In genomic region chr4:153220485-153220884, GRCm38 (mm10) we compare ENCODE assay signal across 24 mouse cellular contexts.
A peak's percentile ranks its signal among the peaks of the same experiment; 100 is the strongest.
DNase-seq lines count a peak whose midpoint lies in the region; ATAC-seq and TF ChIP-seq lines count a peak whose summit lies in the region.
"Had no signal": no experiment of that assay in that cellular context is flagged by ENCODE, and none has a peak within 500 bp of the region (broad histone marks: within the 10 kb centered on the region; RNA-seq: fewer than 3 reads in every experiment).

No protein-coding gene starts in this region.

- no peak for TF ChIP-seq CTCF in lung, embryonic 14.5 days (IDR thresholded peaks at IDR 0.05; ENCODE audit: low read depth)

- H3K9ac ChIP-seq in lung, embryonic 14.5 days: no peak overlapping the region
- H3K9ac ChIP-seq in midbrain, embryonic 11.5 days (ENCODE audit: low read length): no peak overlapping the region
- H3K9ac ChIP-seq in midbrain, embryonic 14.5 days (replicated peaks; ENCODE audit: low read length): no peak overlapping the region
- H3K9ac ChIP-seq: embryonic facial prominence, embryonic 13.5 days; embryonic facial prominence, embryonic 15.5 days; forebrain, embryonic 12.5 days had no signal

- no peak overlapping the region for H3K27ac ChIP-seq in lung, embryonic 14.5 days (ENCODE audit: low read depth)
- H3K27ac ChIP-seq in midbrain, embryonic 11.5 days (ENCODE audit: low read depth, low read length): no peak overlapping the region
- H3K27ac ChIP-seq in midbrain, embryonic 14.5 days (replicated peaks; ENCODE audit: low read depth, low read length): no peak overlapping the region
- H3K27ac ChIP-seq in brown adipose tissue, adult 24 weeks (replicated peaks; ENCODE audit: low read depth, low read length): peak overlapping the region; percentile 51; the same call in 1 of the 2 replicates
- H3K27ac ChIP-seq: embryonic facial prominence, embryonic 13.5 days; embryonic facial prominence, embryonic 15.5 days; forebrain, embryonic 10.5 days; forebrain, embryonic 12.5 days had no signal

- WGBS in lung, embryonic 14.5 days: 9% methylated on average over 5 of the region's 6 CpGs
- WGBS in midbrain, embryonic 11.5 days: 42% methylated on average over 5 of the region's 6 CpGs
- WGBS in midbrain, embryonic 14.5 days: 42% methylated on average over 5 of the region's 6 CpGs

- no peaks in the 10 kb centered on the region for H3K36me3 ChIP-seq in lung, embryonic 14.5 days (ENCODE audit: insufficient read depth)
- no peaks in the 10 kb centered on the region for H3K36me3 ChIP-seq in midbrain, embryonic 11.5 days (ENCODE audit: control insufficient read depth, insufficient read depth, low read length)
- no peaks in the 10 kb centered on the region for H3K36me3 ChIP-seq in midbrain, embryonic 14.5 days (ENCODE audit: control insufficient read depth, insufficient read depth, low read length)
- H3K36me3 ChIP-seq: embryonic facial prominence, embryonic 13.5 days; embryonic facial prominence, embryonic 15.5 days; forebrain, embryonic 10.5 days; forebrain, embryonic 12.5 days; G1E had no signal

- no peak overlapping the region for H3K4me2 ChIP-seq in lung, embryonic 14.5 days
- H3K4me2 ChIP-seq in midbrain, embryonic 11.5 days: no peak overlapping the region
- H3K4me2 ChIP-seq in midbrain, embryonic 14.5 days (ENCODE audit: low read length): no peak overlapping the region
- H3K4me2 ChIP-seq: embryonic facial prominence, embryonic 13.5 days; embryonic facial prominence, embryonic 15.5 days; forebrain, embryonic 12.5 days had no signal

- no peaks in the 10 kb centered on the region for H3K9me3 ChIP-seq in lung, embryonic 14.5 days (ENCODE audit: low read depth, low read length)
- H3K9me3 ChIP-seq in midbrain, embryonic 11.5 days (ENCODE audit: control insufficient read depth, low read length): no peaks in the 10 kb centered on the region
- no peaks in the 10 kb centered on the region for H3K9me3 ChIP-seq in midbrain, embryonic 14.5 days (ENCODE audit: control insufficient read depth, low read length)
- H3K9me3 ChIP-seq: embryonic facial prominence, embryonic 13.5 days; embryonic facial prominence, embryonic 15.5 days had no signal

- H3K4me1 ChIP-seq in lung, embryonic 14.5 days (ENCODE audit: insufficient read depth): no peaks in the 10 kb centered on the region
- H3K4me1 ChIP-seq in midbrain, embryonic 11.5 days (ENCODE audit: control insufficient read depth, insufficient read depth, low read length): no peaks in the 10 kb centered on the region
- no peaks in the 10 kb centered on the region for H3K4me1 ChIP-seq in midbrain, embryonic 14.5 days (ENCODE audit: control insufficient read depth, insufficient read depth, low read length)
- H3K4me1 ChIP-seq in brown adipose tissue, adult 24 weeks (ENCODE audit: control insufficient read depth, insufficient read depth, insufficient read length, low read length): peaks cover 27% of the 10 kb centered on the region

- H3K27me3 ChIP-seq in lung, embryonic 14.5 days (ENCODE audit: insufficient read depth, low read length): no peaks in the 10 kb centered on the region
- no peaks in the 10 kb centered on the region for H3K27me3 ChIP-seq in midbrain, embryonic 11.5 days (ENCODE audit: control insufficient read depth, insufficient read depth, low read length)
- H3K27me3 ChIP-seq in midbrain, embryonic 14.5 days (ENCODE audit: control insufficient read depth, insufficient read depth, low read length): no peaks in the 10 kb centered on the region
- H3K27me3 ChIP-seq: Patski had no signal

- no peak for DNase-seq in lung, embryonic 14.5 days
- DNase-seq in lung, postnatal 14 days: no peak
- DNase-seq in midbrain, embryonic 11.5 days (ENCODE audit: low spot score, missing footprints): peak; percentile 57
- DNase-seq in midbrain, embryonic 14.5 days: no peak
- DNase-seq in layer of hippocampus, adult 18-20 months (ENCODE audit: low spot score in 2 of 2): no peak
- DNase-seq: adrenal gland, adult 8-10 months; cerebellum, adult 11 months; cerebellum, adult 18-20 months; cerebellum, adult 8-10 months; cerebellum, adult 9-11 months; cerebellum, postnatal 14 days; cerebellum, postnatal 36 days; embryo, embryonic 11 days had no signal

- no peak overlapping the region for H3K4me3 ChIP-seq in lung, embryonic 14.5 days (ENCODE audit: low read depth, low read length)
- no peak overlapping the region for H3K4me3 ChIP-seq in midbrain, embryonic 11.5 days (ENCODE audit: low read depth, low read length)
- no peak overlapping the region for H3K4me3 ChIP-seq in midbrain, embryonic 14.5 days (replicated peaks; ENCODE audit: low read depth, low read length)
- H3K4me3 ChIP-seq in brown adipose tissue, adult 24 weeks (ENCODE audit: insufficient read depth, low read depth, low read length): no peak overlapping the region
- H3K4me3 ChIP-seq: embryonic facial prominence, embryonic 13.5 days; embryonic facial prominence, embryonic 15.5 days; erythroblast, embryonic 14.5 days; forebrain, embryonic 10.5 days; forebrain, embryonic 12.5 days had no signal

- 0 out of 2 replicates have a peak, but pooled peaks have one; percentile 23 for ATAC-seq in lung, embryonic 14.5 days (ENCODE audit: insufficient read depth)
- no peak for ATAC-seq in midbrain, embryonic 11.5 days (ENCODE audit: low FRiP score)
- no peak for ATAC-seq in midbrain, embryonic 14.5 days (ENCODE audit: low FRiP score, low TSS enrichment)
- ATAC-seq: activated CD4-positive, CD25-positive, alpha-beta regulatory T cell, adult 4 months; forebrain, embryonic 14.5 days; forebrain, embryonic 16.5 days; Patski had no signal
